ENCODE assay signal across 17 mouse cellular contexts in the genomic region with DNA sequence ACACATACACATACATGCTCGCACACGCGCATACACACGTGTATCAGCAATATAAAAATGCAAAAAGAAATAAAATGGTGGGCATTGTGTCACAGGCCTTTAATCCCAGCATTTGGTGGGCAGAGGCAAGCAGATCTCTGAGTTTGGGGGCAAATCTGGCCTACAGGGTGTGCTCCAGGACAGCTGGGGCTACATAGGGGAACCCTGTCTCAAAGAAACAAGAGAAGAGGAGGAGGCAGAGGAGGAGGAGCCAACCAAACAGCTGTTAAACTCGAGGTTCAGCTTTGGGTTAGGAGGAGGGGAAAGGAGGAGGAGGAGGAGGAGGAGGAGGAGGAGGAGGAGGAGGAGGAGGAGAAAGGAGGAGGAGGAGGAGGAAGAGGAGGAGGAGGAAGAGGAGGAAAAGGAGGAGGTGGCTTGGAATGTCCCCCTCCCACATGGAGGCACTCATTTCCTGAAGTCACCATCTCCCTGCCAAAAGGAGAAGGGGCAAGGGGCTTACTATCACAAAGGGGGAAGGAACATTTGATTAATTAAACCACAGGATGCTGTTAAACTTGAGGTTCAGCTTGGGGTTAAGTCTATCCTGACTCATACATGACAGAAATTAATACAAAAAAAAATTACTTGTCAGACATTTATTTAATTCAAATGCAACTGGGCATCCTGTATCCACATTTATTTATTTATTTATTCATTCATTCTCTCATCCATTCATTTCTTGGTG. TPM values are rescaled to one million over a fixed set of nuclear protein-coding genes. Genes with fewer than 3 reads are reported as not detected.
DNase-seq lines count a peak whose midpoint lies in the region; ATAC-seq and TF ChIP-seq lines count a peak whose summit lies in the region.
"Had no signal": no experiment of that assay in that cellular context is flagged by ENCODE, and none has a peak within 500 bp of the region (broad histone marks: within the 10 kb centered on the region; RNA-seq: fewer than 3 reads in every experiment).

No protein-coding gene starts in this region.

- no peaks in the 10 kb centered on the region for H3K9me3 ChIP-seq in liver, embryonic 11.5 days (ENCODE audit: control insufficient read depth, low read length)
- H3K9me3 ChIP-seq: embryonic facial prominence, embryonic 15.5 days; forebrain, embryonic 15.5 days; heart, embryonic 15.5 days; hindbrain, embryonic 15.5 days; midbrain, embryonic 13.5 days had no signal

- 70% methylated on average over 5 of the region's 5 CpGs for WGBS in liver, adult 2 months
- WGBS in liver, embryonic 11.5 days, result 87% methylated on average over 4 of the region's 5 CpGs

- no peak overlapping the region for H3K9ac ChIP-seq in liver, adult 2 months (ENCODE audit: low read depth, low read length)
- no peak overlapping the region for H3K9ac ChIP-seq in liver, embryonic 11.5 days (ENCODE audit: low read depth, low read length)
- H3K9ac ChIP-seq: embryonic facial prominence, embryonic 15.5 days; forebrain, embryonic 15.5 days; heart, embryonic 15.5 days; hindbrain, embryonic 15.5 days; midbrain, embryonic 13.5 days had no signal

- no peak overlapping the region for H3K4me2 ChIP-seq in liver, embryonic 11.5 days
- H3K4me2 ChIP-seq: embryonic facial prominence, embryonic 15.5 days; forebrain, embryonic 15.5 days; heart, embryonic 15.5 days; hindbrain, embryonic 15.5 days; midbrain, embryonic 13.5 days had no signal

- peak overlapping the region; percentile 8; the same call in 1 of the 2 replicates for H3K27ac ChIP-seq in liver, adult 2 months (replicated peaks; ENCODE audit: insufficient read depth, low read depth, low read length)
- no peak overlapping the region; the same call in 1 of the 2 replicates for H3K27ac ChIP-seq in liver, embryonic 11.5 days (ENCODE audit: low read depth, low read length)
- H3K27ac ChIP-seq: embryonic facial prominence, embryonic 15.5 days; forebrain, embryonic 15.5 days; heart, embryonic 15.5 days; hindbrain, embryonic 15.5 days; midbrain, embryonic 13.5 days had no signal

- no peaks in the 10 kb centered on the region for H3K79me2 ChIP-seq in liver, adult 2 months (ENCODE audit: control insufficient read depth, insufficient read depth, low read length)

- no peaks in the 10 kb centered on the region for H3K36me3 ChIP-seq in liver, adult 2 months (ENCODE audit: control insufficient read depth, insufficient read depth, low read length)
- no peaks in the 10 kb centered on the region for H3K36me3 ChIP-seq in liver, embryonic 11.5 days (ENCODE audit: control insufficient read depth, insufficient read depth, low read length)
- H3K36me3 ChIP-seq: embryonic facial prominence, embryonic 15.5 days; forebrain, embryonic 15.5 days; heart, embryonic 15.5 days; hindbrain, embryonic 15.5 days; midbrain, embryonic 13.5 days had no signal

- DNase-seq in embryo, embryonic 10 days (ENCODE audit: low spot score), result peak; percentile 20
- no peak for DNase-seq in embryo, embryonic 10.5 days (ENCODE audit: low spot score)
- DNase-seq in liver, adult 2 months (ENCODE audit: extremely low read depth, low read depth, low spot score), result no peak
- no peak for DNase-seq in liver, embryonic 11.5 days (ENCODE audit: low spot score)
- no peak for DNase-seq in spleen, adult 12 weeks (ENCODE audit: low spot score)
- DNase-seq in adipocyte (ENCODE audit: low spot score), result no peak
- DNase-seq: adrenal gland, postnatal 25 days; left cerebral cortex, postnatal 4 days; lung, adult 2 months; thymus, postnatal 14 days had no signal

- H3K4me3 ChIP-seq in liver, adult 2 months (ENCODE audit: insufficient read depth, low read depth, low read length), result no peak overlapping the region
- no peak overlapping the region for H3K4me3 ChIP-seq in liver, embryonic 11.5 days (ENCODE audit: low read depth, low read length)
- H3K4me3 ChIP-seq: embryonic facial prominence, embryonic 15.5 days; forebrain, embryonic 15.5 days; heart, embryonic 15.5 days; hindbrain, embryonic 15.5 days; midbrain, embryonic 13.5 days had no signal

- no peaks in the 10 kb centered on the region for H3K27me3 ChIP-seq in liver, adult 2 months (ENCODE audit: control insufficient read depth, insufficient read depth, low read length)
- no peaks in the 10 kb centered on the region for H3K27me3 ChIP-seq in liver, embryonic 11.5 days (replicated peaks; ENCODE audit: control insufficient read depth, insufficient read depth, low read length)
- H3K27me3 ChIP-seq: embryonic facial prominence, embryonic 15.5 days; forebrain, embryonic 15.5 days; heart, embryonic 15.5 days; hindbrain, embryonic 15.5 days; midbrain, embryonic 13.5 days had no signal

- H3K4me1 ChIP-seq in liver, adult 2 months (ENCODE audit: control insufficient read depth, insufficient read depth, low read length), result peaks cover 4% of the 10 kb centered on the region
- peaks cover 42% of the 10 kb centered on the region for H3K4me1 ChIP-seq in liver, embryonic 11.5 days (replicated peaks; ENCODE audit: control insufficient read depth, insufficient read depth, low read length)
- H3K4me1 ChIP-seq: forebrain, embryonic 15.5 days; hindbrain, embryonic 15.5 days; midbrain, embryonic 13.5 days had no signal

- no peak for ATAC-seq in liver, embryonic 11.5 days (replicated peaks; ENCODE audit: low FRiP score)
- peak; percentile 85 for ATAC-seq in CD4-positive, CD25-positive, alpha-beta regulatory T cell, adult 4 months
- peak; percentile 81 for ATAC-seq in inflammation-experienced regulatory T-cells, adult 6 months
- ATAC-seq: forebrain, embryonic 15.5 days; midbrain, embryonic 13.5 days had no signal

- TF ChIP-seq CTCF in liver, adult 2 months (IDR thresholded peaks at IDR 0.05; ENCODE audit: low read depth, low read length), result no peak

- TF ChIP-seq POLR2A in liver, adult 2 months (IDR thresholded peaks at IDR 0.05; ENCODE audit: extremely low read depth, insufficient read depth, low read length), result no peak

RNA-seq across cellular contexts. Expression of gene Txn2, which starts 42.3 kb away (rescaled TPM):
- 85.3 and 96.1 TPM in 2 replicates for total RNA-seq in liver, adult 2 months (2014; rRNA removed)
- 441 and 448 TPM in 2 replicates for polyA plus RNA-seq in liver, adult 2 months (2012; rRNA removed)
- polyA plus RNA-seq in liver, embryonic 11.5 days (2014; fragmentation: Nextera tagmentation; extraction: Ambion mirVana), result 377 and 390 TPM in 2 replicates
- 100 to 1,000 TPM; 232 to 276 TPM for polyA plus RNA-seq in CD4-positive, CD25-positive, alpha-beta regulatory T cell, adult 4 months (2017; shearing (Covaris generic))
- polyA plus RNA-seq in inflammation-experienced regulatory T-cells, adult 6 months (2017; shearing (Covaris generic)), result 100 to 1,000 TPM; 178 to 243 (median 221) TPM

RNA-seq across cellular contexts. Expression of gene Myh9, which starts 44.6 kb away (rescaled TPM):
- 54.4 and 69.5 TPM in 2 replicates for total RNA-seq in liver, adult 2 months (2014; rRNA removed)
- polyA plus RNA-seq in liver, adult 2 months (2012; rRNA removed), result 22.5 and 24.1 TPM in 2 replicates
- 49.8 and 53.0 TPM in 2 replicates for polyA plus RNA-seq in liver, embryonic 11.5 days (2014; fragmentation: Nextera tagmentation; extraction: Ambion mirVana)
- polyA plus RNA-seq in CD4-positive, CD25-positive, alpha-beta regulatory T cell, adult 4 months (2017; shearing (Covaris generic)), result 100 to 1,000 TPM; 206 to 220 TPM
- polyA plus RNA-seq in inflammation-experienced regulatory T-cells, adult 6 months (2017; shearing (Covaris generic)), result 100 to 1,000 TPM; 218 to 293 (median 259) TPM
